Mouse (Mus musculus) olfactory bulb, adult 2 months (tissue): ENCODE data around the gene Prop1.

Experiments used
- CTCF ChIP-seq: fragments of 200-500 bp; IDR thresholded peaks from 2 replicates; pipeline ENCODE4 v1.5.1; 2012; ENCODE audit warnings: low read depth, mild to moderate bottlenecking, low read length, moderate library complexity; ENCODE audit not compliant: insufficient read depth
- POLR2A ChIP-seq: fragments of 200-500 bp; IDR thresholded peaks from 2 replicates; pipeline ENCODE4 v1.6.1; 2012; ENCODE audit warnings: mild to moderate bottlenecking, low read depth, low read length, moderate library complexity; ENCODE audit not compliant: insufficient read depth

DNA sequence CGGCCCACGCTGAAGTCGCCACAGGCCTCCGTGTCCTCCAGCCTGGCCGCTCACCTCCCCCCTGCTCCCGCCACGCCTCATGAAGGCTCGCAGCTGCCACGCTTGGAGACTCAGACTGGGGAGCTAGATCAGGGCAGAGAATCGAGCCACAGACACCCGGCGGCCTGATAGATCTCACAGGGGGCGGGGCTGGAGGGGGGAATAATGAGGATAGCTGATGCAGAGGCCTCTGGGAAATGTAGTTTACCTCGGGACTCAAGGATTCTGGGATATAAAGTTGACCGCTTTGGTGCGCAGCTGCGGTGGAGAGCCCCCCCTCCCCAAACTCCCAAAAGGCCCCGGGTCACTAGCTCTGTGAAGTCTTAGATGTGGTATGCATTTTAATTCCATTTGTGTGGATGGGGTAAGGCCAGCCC lies 22.1 kb downstream of the Prop1 start, which contains the start of gene Zfp354b:
- TF ChIP-seq CTCF (no peak), POLR2A (peak; percentile 67)
